Mouse (Mus musculus): Measurements from ENCODE around the gene Colgalt1. TPM values are rescaled to one million over a fixed set of nuclear protein-coding genes. Genes with fewer than 3 reads are reported as not detected.

Gene Colgalt1
- total and polyA plus RNA-seq, 3 experiments: 72.0 to 85.3 (median 73.7) TPM

GRCm38 (mm10) chr8:71672168-71672735, 61.5 kb downstream of the Colgalt1 start:
- dilution Hi-C loops (cut with MboI; ENCODE audit: extremely low pct_ligation_motif_present, extremely low pct_unique_long_range_greater_than_20kb, low sequenced_read_pairs): no loop called here
- Histone ChIP-seq H3K79me2 (replicated peaks; ENCODE audit: control insufficient read depth, extremely low read depth, insufficient read depth, poor library complexity, severe bottlenecking) (peaks cover 4% of the 10 kb centered on the region), H3K9me3 (replicated peaks; ENCODE audit: low read length) (no peaks in the 10 kb centered on the region), H3K27me3 (replicated peaks) (peaks cover 26% of the 10 kb centered on the region), H3K4me3 (replicated peaks in 1 of 3; ENCODE audit: low read depth in 2 of 3, low read length in 2 of 3, poor library complexity in 1 of 3) (peak overlapping the region in 2 of 3 experiments; percentile 46 to 48), H3K36me3 (replicated peaks in 1 of 2; ENCODE audit: control insufficient read depth in 1 of 2, insufficient read depth in 1 of 2, low read length in 1 of 2) (no peaks in the 10 kb centered on the region), H3K4me2 (ENCODE audit: insufficient read depth, low read depth, poor library complexity, severe bottlenecking) (peak overlapping the region; percentile 53; the same call in 1 of the 2 replicates), H3K4me1 (ENCODE audit: control insufficient read depth in 1 of 2, insufficient read depth in 2 of 2) (peaks cover 27 to 60% of the 10 kb centered on the region in 2 experiments), H3K27ac (ENCODE audit: insufficient read depth, low read depth) (no peak overlapping the region), H3K9ac (ENCODE audit: insufficient read depth, low read depth) (peak overlapping the region; percentile 34; the same call in 1 of the 2 replicates)
- TF ChIP-seq KAT2A (IDR thresholded peaks at IDR 0.05; ENCODE audit: insufficient replicate concordance, low read length): no peak
- TF ChIP-seq RCOR1 (conservative IDR thresholded peaks at IDR 0.05; ENCODE audit: low read depth, low read length): no peak
- DNase-seq (ENCODE audit: extremely low read depth): no peak
- in situ Hi-C loops (cut with MboI; ENCODE audit: low pct_ligation_motif_present, low pct_unique_long_range_greater_than_20kb, low sequenced_read_pairs): no loop called here

DNA sequence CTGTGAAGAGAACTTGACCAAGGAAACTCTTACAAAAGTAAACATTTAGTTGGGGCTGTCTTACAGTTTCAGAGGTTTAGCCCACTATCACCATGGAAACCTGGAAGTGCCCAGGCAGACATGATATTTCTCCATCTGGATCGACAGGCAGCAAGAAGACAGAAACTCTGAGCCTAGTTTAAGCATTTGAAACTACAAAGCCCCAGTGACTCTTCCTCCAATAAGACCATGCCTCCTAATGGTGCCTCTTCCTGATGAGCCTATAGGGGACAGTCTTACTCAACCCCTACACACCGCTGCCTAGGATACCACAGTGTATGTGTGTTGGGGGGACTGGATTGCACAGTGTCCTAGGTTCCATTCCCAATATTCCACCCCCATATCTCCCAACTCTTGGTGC, 63.3 kb downstream of the Colgalt1 start:
- no peak overlapping the region for H3K4me2 ChIP-seq (ENCODE audit: insufficient read depth, low read depth, poor library complexity, severe bottlenecking)
- no peak overlapping the region for H3K4me3 ChIP-seq (replicated peaks in 1 of 3; ENCODE audit: low read depth in 2 of 3, low read length in 2 of 3, poor library complexity in 1 of 3)
- TF ChIP-seq JUN (IDR thresholded peaks at IDR 0.05; ENCODE audit: insufficient read depth, low read depth, low read length) (no peak), ZMIZ1 (IDR thresholded peaks at IDR 0.05; ENCODE audit: low read depth, low read length) (no peak), HCFC1 (IDR thresholded peaks at IDR 0.05; ENCODE audit: low read depth, low read length) (no peak), SMC3 (IDR thresholded peaks at IDR 0.05; ENCODE audit: low read depth, low read length) (no peak), ZC3H11A (IDR thresholded peaks at IDR 0.05; ENCODE audit: low read depth, low read length) (no peak), RCOR1 (conservative IDR thresholded peaks at IDR 0.05; ENCODE audit: low read depth, low read length) (no peak), ETS1 (conservative IDR thresholded peaks at IDR 0.05; ENCODE audit: low read depth, low read length) (no peak), POLR2A (IDR thresholded peaks at IDR 0.05; ENCODE audit: low read depth, low read length) (no peak), CTCF (conservative IDR thresholded peaks at IDR 0.05 in 1 of 2, IDR thresholded peaks at IDR 0.05 in 1 of 2; ENCODE audit: low read depth in 2 of 2, low read length in 2 of 2) (no peak), MAX (IDR thresholded peaks at IDR 0.05; ENCODE audit: low read length) (no peak), CHD1 (IDR thresholded peaks at IDR 0.05; ENCODE audit: low read depth, low read length) (no peak), USF2 (conservative IDR thresholded peaks at IDR 0.05; ENCODE audit: low read depth, low read length) (no peak), MAZ (IDR thresholded peaks at IDR 0.05; ENCODE audit: low read depth, low read length) (no peak), POLR2AphosphoS2 (IDR thresholded peaks at IDR 0.05; ENCODE audit: low read depth, low read length) (no peak)
- in situ Hi-C loops (cut with MboI; ENCODE audit: low pct_ligation_motif_present, low pct_unique_long_range_greater_than_20kb, low sequenced_read_pairs): no loop called here
- H3K27ac ChIP-seq (ENCODE audit: insufficient read depth, low read depth): no peak overlapping the region
- dilution Hi-C loops (cut with MboI; ENCODE audit: extremely low pct_ligation_motif_present, extremely low pct_unique_long_range_greater_than_20kb, low sequenced_read_pairs): no loop called here
- H3K9me3 ChIP-seq (replicated peaks; ENCODE audit: low read length): no peaks in the 10 kb centered on the region
- peaks cover 30 to 61% of the 10 kb centered on the region in 2 experiments for H3K4me1 ChIP-seq (ENCODE audit: control insufficient read depth in 1 of 2, insufficient read depth in 2 of 2)
- peak; percentile 14 for DNase-seq (ENCODE audit: extremely low read depth)
- H3K9ac ChIP-seq (ENCODE audit: insufficient read depth, low read depth): no peak overlapping the region
- H3K27me3 ChIP-seq (replicated peaks): peaks cover 17% of the 10 kb centered on the region
- H3K36me3 ChIP-seq (replicated peaks in 1 of 2; ENCODE audit: control insufficient read depth in 1 of 2, insufficient read depth in 1 of 2, low read length in 1 of 2): peaks cover 8 to 11% of the 10 kb centered on the region in 2 experiments
- peaks cover 15% of the 10 kb centered on the region for H3K79me2 ChIP-seq (replicated peaks; ENCODE audit: control insufficient read depth, extremely low read depth, insufficient read depth, poor library complexity, severe bottlenecking)

Other genes starting within 250 kb of the Colgalt1 start
Only the 20 nearest of the 25 such genes appear.
- gene Ankle1, start 205.0 kb upstream of the Colgalt1 start, total RNA-seq (2012; rRNA removed): 17.9 and 24.7 TPM in 2 replicates
- 9.0 and 9.4 TPM in 2 replicates for gene Ankle1, start 205.0 kb upstream of the Colgalt1 start, total RNA-seq (2014; rRNA removed)
- 17.4 and 17.6 TPM in 2 replicates for gene Ankle1, start 205.0 kb upstream of the Colgalt1 start, polyA plus RNA-seq (2012; ENCODE audit: insufficient read length, low read depth)
- 28.2 and 33.2 TPM in 2 replicates for gene Abhd8, start 147.3 kb upstream of the Colgalt1 start, total RNA-seq (2012; rRNA removed)
- 8.5 and 8.9 TPM in 2 replicates for gene Abhd8, start 147.3 kb upstream of the Colgalt1 start, total RNA-seq (2014; rRNA removed)
- gene Abhd8, start 147.3 kb upstream of the Colgalt1 start, polyA plus RNA-seq (2012; ENCODE audit: insufficient read length, low read depth): 5.2 and 6.0 TPM in 2 replicates
- gene Mrpl34, start 146.0 kb upstream of the Colgalt1 start, total RNA-seq (2012; rRNA removed): 150 and 180 TPM in 2 replicates
- 80.1 and 94.4 TPM in 2 replicates for gene Mrpl34, start 146.0 kb upstream of the Colgalt1 start, total RNA-seq (2014; rRNA removed)
- 123 and 133 TPM in 2 replicates for gene Mrpl34, start 146.0 kb upstream of the Colgalt1 start, polyA plus RNA-seq (2012; ENCODE audit: insufficient read length, low read depth)
- 59.3 and 62.8 TPM in 2 replicates for gene Dda1, start 141.8 kb upstream of the Colgalt1 start, total RNA-seq (2012; rRNA removed)
- gene Dda1, start 141.8 kb upstream of the Colgalt1 start, total RNA-seq (2014; rRNA removed): 49.8 and 57.4 TPM in 2 replicates
- gene Dda1, start 141.8 kb upstream of the Colgalt1 start, polyA plus RNA-seq (2012; ENCODE audit: insufficient read length, low read depth): 65.8 and 78.1 TPM in 2 replicates
- gene Ano8, start 125.0 kb upstream of the Colgalt1 start, total RNA-seq (2012; rRNA removed): 5.5 and 6.7 TPM in 2 replicates
- gene Ano8, start 125.0 kb upstream of the Colgalt1 start, total RNA-seq (2014; rRNA removed): 1.8 and 1.9 TPM in 2 replicates
- gene Ano8, start 125.0 kb upstream of the Colgalt1 start, polyA plus RNA-seq (2012; ENCODE audit: insufficient read length, low read depth): 1.8 and 2.1 TPM in 2 replicates
- 26.7 and 29.0 TPM in 2 replicates for gene Gtpbp3, start 122.9 kb upstream of the Colgalt1 start, total RNA-seq (2012; rRNA removed)
- 19.5 and 20.7 TPM in 2 replicates for gene Gtpbp3, start 122.9 kb upstream of the Colgalt1 start, total RNA-seq (2014; rRNA removed)
- gene Gtpbp3, start 122.9 kb upstream of the Colgalt1 start, polyA plus RNA-seq (2012; ENCODE audit: insufficient read length, low read depth): 17.4 and 21.6 TPM in 2 replicates
- gene Plvap, start 99.2 kb upstream of the Colgalt1 start, total RNA-seq (2012; rRNA removed): 0.04 TPM in 1 of 2 replicates, not detected in the other
- gene Plvap, start 99.2 kb upstream of the Colgalt1 start, total RNA-seq (2014; rRNA removed): not detected in 2 replicates
- 0.27 and 0.37 TPM in 2 replicates for gene Plvap, start 99.2 kb upstream of the Colgalt1 start, polyA plus RNA-seq (2012; ENCODE audit: insufficient read length, low read depth)
- gene Ccdc194, start 85.3 kb upstream of the Colgalt1 start, total RNA-seq (2012; rRNA removed): not detected in 2 replicates
- gene Ccdc194, start 85.3 kb upstream of the Colgalt1 start, total RNA-seq (2014; rRNA removed): not detected in 2 replicates
- not detected in 2 replicates for gene Ccdc194, start 85.3 kb upstream of the Colgalt1 start, polyA plus RNA-seq (2012; ENCODE audit: insufficient read length, low read depth)
- 404 and 424 TPM in 2 replicates for gene Bst2, start 73.5 kb upstream of the Colgalt1 start, total RNA-seq (2012; rRNA removed)
- gene Bst2, start 73.5 kb upstream of the Colgalt1 start, total RNA-seq (2014; rRNA removed): 304 and 321 TPM in 2 replicates
- gene Bst2, start 73.5 kb upstream of the Colgalt1 start, polyA plus RNA-seq (2012; ENCODE audit: insufficient read length, low read depth): 214 and 243 TPM in 2 replicates
- 113 and 128 TPM in 2 replicates for gene Mvb12a, start 68.1 kb upstream of the Colgalt1 start, total RNA-seq (2012; rRNA removed)
- 149 and 157 TPM in 2 replicates for gene Mvb12a, start 68.1 kb upstream of the Colgalt1 start, total RNA-seq (2014; rRNA removed)
- 80.5 and 82.1 TPM in 2 replicates for gene Mvb12a, start 68.1 kb upstream of the Colgalt1 start, polyA plus RNA-seq (2012; ENCODE audit: insufficient read length, low read depth)
- gene Tmem221, start 52.1 kb upstream of the Colgalt1 start, total RNA-seq (2012; rRNA removed): 0.21 and 0.51 TPM in 2 replicates
- not detected in 2 replicates for gene Tmem221, start 52.1 kb upstream of the Colgalt1 start, total RNA-seq (2014; rRNA removed)
- gene Tmem221, start 52.1 kb upstream of the Colgalt1 start, polyA plus RNA-seq (2012; ENCODE audit: insufficient read length, low read depth): not detected in 2 replicates
- gene Nxnl1, start 44.4 kb upstream of the Colgalt1 start, total RNA-seq (2012; rRNA removed): 0.04 TPM in 1 of 2 replicates, not detected in the other
- not detected in 2 replicates for gene Nxnl1, start 44.4 kb upstream of the Colgalt1 start, total RNA-seq (2014; rRNA removed)
- gene Nxnl1, start 44.4 kb upstream of the Colgalt1 start, polyA plus RNA-seq (2012; ENCODE audit: insufficient read length, low read depth): 0.08 TPM in 1 of 2 replicates, not detected in the other
- gene Slc27a1, start 42.1 kb upstream of the Colgalt1 start, total RNA-seq (2012; rRNA removed): 2.7 and 4.0 TPM in 2 replicates
- 1.8 and 2.3 TPM in 2 replicates for gene Slc27a1, start 42.1 kb upstream of the Colgalt1 start, total RNA-seq (2014; rRNA removed)
- 2.3 and 2.4 TPM in 2 replicates for gene Slc27a1, start 42.1 kb upstream of the Colgalt1 start, polyA plus RNA-seq (2012; ENCODE audit: insufficient read length, low read depth)
- 183 and 215 TPM in 2 replicates for gene Pgls, start 18.8 kb upstream of the Colgalt1 start, total RNA-seq (2012; rRNA removed)
- gene Pgls, start 18.8 kb upstream of the Colgalt1 start, total RNA-seq (2014; rRNA removed): 94.2 and 118 TPM in 2 replicates
- 72.5 and 74.9 TPM in 2 replicates for gene Pgls, start 18.8 kb upstream of the Colgalt1 start, polyA plus RNA-seq (2012; ENCODE audit: insufficient read length, low read depth)
- gene Fam129c, start 13.3 kb upstream of the Colgalt1 start, total RNA-seq (2012; rRNA removed): 95.2 and 136 TPM in 2 replicates
- 86.3 and 89.2 TPM in 2 replicates for gene Fam129c, start 13.3 kb upstream of the Colgalt1 start, total RNA-seq (2014; rRNA removed)
- 92.8 and 98.6 TPM in 2 replicates for gene Fam129c, start 13.3 kb upstream of the Colgalt1 start, polyA plus RNA-seq (2012; ENCODE audit: insufficient read length, low read depth)
- gene Unc13a, start 60.8 kb downstream of the Colgalt1 start, total RNA-seq (2012; rRNA removed): 1.0 and 1.7 TPM in 2 replicates
- 0.55 and 0.68 TPM in 2 replicates for gene Unc13a, start 60.8 kb downstream of the Colgalt1 start, total RNA-seq (2014; rRNA removed)
- gene Unc13a, start 60.8 kb downstream of the Colgalt1 start, polyA plus RNA-seq (2012; ENCODE audit: insufficient read length, low read depth): 0.79 and 2.1 TPM in 2 replicates
- 39.2 and 47.1 TPM in 2 replicates for gene Jak3, start 65.3 kb downstream of the Colgalt1 start, total RNA-seq (2012; rRNA removed)
- 13.3 and 15.0 TPM in 2 replicates for gene Jak3, start 65.3 kb downstream of the Colgalt1 start, total RNA-seq (2014; rRNA removed)
- gene Jak3, start 65.3 kb downstream of the Colgalt1 start, polyA plus RNA-seq (2012; ENCODE audit: insufficient read length, low read depth): 35.6 and 37.8 TPM in 2 replicates
- gene Insl3, start 78.2 kb downstream of the Colgalt1 start, total RNA-seq (2012; rRNA removed): 8.7 and 9.8 TPM in 2 replicates
- 1.9 and 3.0 TPM in 2 replicates for gene Insl3, start 78.2 kb downstream of the Colgalt1 start, total RNA-seq (2014; rRNA removed)
- 14.4 and 21.4 TPM in 2 replicates for gene Insl3, start 78.2 kb downstream of the Colgalt1 start, polyA plus RNA-seq (2012; ENCODE audit: insufficient read length, low read depth)
- 0.63 and 0.98 TPM in 2 replicates for gene B3gnt3, start 90.8 kb downstream of the Colgalt1 start, total RNA-seq (2012; rRNA removed)
- 0.09 TPM in 1 of 2 replicates, not detected in the other for gene B3gnt3, start 90.8 kb downstream of the Colgalt1 start, total RNA-seq (2014; rRNA removed)
- gene B3gnt3, start 90.8 kb downstream of the Colgalt1 start, polyA plus RNA-seq (2012; ENCODE audit: insufficient read length, low read depth): 0.24 and 0.26 TPM in 2 replicates
- 95.5 and 99.8 TPM in 2 replicates for gene Fcho1, start 114.7 kb downstream of the Colgalt1 start, total RNA-seq (2012; rRNA removed)
- 39.3 and 40.2 TPM in 2 replicates for gene Fcho1, start 114.7 kb downstream of the Colgalt1 start, total RNA-seq (2014; rRNA removed)
- gene Fcho1, start 114.7 kb downstream of the Colgalt1 start, polyA plus RNA-seq (2012; ENCODE audit: insufficient read length, low read depth): 77.5 and 82.0 TPM in 2 replicates

Data from CH12.LX (cell line).